Mouse (Mus musculus) 3134 (cell line): ENCODE data around the gene Tmem50b.

Experiments
- DNase-seq: peaks from one replicate; pipeline ENCODE4 v3.0.0-alpha.2; 2011; ENCODE audit warnings: low spot score; ENCODE audit not compliant: insufficient read length; ENCODE audit errors: extremely low read depth

Tmem50b gene

DNA sequence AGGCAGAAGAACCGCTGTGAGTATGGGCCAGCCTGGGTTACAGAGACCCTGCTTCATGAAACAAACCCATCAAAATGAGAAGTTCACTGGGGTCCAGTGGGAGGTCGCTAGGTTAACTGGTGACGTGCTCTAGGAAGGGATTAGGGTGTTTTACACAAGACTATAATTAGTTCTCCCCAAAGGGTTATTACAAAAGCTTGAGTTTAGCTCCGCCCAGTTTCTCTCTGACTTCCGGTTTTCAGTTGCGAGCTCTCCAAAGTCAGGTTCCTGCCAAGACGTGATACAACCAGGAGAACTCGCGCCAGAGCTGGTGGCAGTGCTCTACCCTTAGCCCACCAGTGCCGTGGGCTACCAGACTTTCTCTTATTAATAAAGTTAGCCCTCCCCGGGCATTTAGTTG is 13.6 kb upstream of the Tmem50b start:
- DNase-seq: no peak

- DNase-seq: peak; percentile 27
Observed at GRCm38 (mm10) chr16:91609501-91610245, 12.1 kb upstream of the Tmem50b start.

- DNase-seq: no peak
Observed at GRCm38 (mm10) chr16:91606958-91607357, 9.4 kb upstream of the Tmem50b start.

DNA sequence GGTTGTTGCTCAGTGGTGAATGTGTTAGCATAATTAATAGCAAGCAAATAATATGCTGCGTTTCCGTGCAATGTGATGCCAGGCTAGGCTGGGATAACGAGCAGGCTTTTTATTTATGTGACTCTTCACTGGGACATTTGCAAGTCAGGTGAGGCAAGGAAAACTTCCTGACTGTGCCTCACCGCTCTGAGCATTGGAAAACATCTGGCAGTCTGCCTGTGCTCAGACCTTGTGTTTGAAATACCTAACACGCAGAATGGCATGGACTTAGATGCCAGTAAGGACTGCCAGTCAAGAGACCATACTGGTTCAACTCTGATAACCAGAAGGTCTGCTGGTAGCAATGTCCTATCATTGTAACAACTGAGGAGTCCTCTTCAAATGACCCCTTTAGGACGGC is 7.6 kb upstream of the Tmem50b start:
- DNase-seq: no peak

DNA sequence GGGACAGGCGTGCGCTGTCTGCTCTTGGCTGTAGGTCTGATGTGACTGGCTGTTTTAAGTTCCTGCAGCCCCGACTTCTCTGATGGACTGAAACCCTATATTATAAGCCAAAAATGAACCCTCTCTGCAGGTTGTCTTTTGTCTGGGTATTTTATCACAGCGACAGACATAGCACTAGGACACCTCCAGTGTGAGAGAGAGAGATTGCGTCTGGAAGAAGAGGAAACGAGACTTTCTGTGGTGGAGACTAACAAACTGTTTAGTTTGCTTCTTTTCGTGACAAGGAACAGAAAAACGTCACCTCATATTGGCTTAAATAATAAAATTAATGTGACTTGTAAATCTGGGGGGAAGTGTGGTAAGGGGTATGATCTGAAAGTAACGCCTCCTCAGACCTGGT is 4.1 kb upstream of the Tmem50b start:
- no peak for DNase-seq

DNA sequence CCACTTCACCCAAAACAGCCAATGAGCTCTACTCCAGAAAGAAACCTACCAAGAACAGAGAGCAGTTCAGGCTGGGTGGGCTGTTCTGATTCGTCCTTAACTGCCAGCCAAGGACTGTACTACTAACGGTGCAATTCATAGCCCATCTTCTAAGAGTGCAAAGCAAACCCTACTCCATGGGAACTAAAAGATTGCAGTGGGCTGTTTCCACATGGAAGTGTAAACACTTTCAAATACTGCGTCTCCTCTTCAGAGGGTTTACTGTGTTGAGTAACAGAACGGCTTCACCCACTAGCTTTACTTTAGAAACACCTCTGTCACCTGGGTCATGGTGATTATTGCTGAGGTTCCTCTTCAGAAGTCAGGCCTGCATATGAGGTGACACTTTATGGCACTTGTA is 3.5 kb upstream of the Tmem50b start:
- DNase-seq: no peak

- DNase-seq: no peak
Observed at GRCm38 (mm10) chr16:91599242-91599641, 1.6 kb upstream of the Tmem50b start.

DNA sequence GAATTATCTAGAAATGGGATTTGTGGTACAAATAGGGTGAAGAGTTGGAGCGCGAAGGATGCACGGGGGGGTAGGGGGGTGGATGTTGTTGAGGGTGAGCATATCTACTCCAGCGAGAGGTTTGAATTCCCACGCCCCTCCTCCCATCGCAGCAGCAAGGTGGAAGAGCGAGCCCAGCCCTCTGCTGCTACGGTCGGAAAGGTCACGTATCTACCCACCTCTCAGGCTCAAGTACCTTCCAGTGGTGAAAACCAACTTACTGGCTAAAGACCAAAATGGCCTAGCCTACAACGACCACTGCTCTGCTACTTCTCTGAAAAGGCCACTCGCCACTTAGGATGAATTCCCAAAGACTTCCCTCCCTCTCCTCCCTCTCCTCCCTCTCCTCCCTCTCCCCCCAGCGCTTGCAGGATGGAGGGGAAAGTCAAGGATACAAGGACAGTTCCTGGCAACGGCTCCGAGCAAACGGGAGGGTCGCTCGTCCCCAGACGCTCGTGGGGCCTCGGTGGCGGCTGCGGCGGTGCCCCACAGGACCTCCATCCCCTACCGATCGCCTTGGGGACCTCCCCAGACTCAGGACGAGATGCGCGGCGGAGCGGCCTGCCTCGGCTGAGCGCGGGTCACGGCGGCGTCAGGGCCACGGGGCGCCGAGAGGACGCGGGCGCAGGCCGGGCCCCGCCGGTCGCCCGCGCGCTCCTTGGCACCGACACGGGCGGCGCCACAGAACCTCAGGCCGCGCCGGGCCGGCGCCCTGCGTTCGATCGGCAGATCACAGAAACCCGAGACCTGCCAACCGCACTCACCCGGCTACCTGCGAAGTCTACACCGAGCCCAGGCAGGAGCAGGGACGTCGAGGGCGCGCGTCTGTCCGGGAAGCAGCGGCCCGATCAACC is 575 bp downstream of the Tmem50b start:
- DNase-seq: no peak

- no peak for DNase-seq
Observed at GRCm38 (mm10) chr16:91596397-91596778, 1.2 kb downstream of the Tmem50b start.

GRCm38 (mm10) chr16:91595076-91595475 is 2.5 kb downstream of the Tmem50b start:
- no peak for DNase-seq

GRCm38 (mm10) chr16:91593262-91593661 is 4.3 kb downstream of the Tmem50b start:
- DNase-seq: no peak

DNA sequence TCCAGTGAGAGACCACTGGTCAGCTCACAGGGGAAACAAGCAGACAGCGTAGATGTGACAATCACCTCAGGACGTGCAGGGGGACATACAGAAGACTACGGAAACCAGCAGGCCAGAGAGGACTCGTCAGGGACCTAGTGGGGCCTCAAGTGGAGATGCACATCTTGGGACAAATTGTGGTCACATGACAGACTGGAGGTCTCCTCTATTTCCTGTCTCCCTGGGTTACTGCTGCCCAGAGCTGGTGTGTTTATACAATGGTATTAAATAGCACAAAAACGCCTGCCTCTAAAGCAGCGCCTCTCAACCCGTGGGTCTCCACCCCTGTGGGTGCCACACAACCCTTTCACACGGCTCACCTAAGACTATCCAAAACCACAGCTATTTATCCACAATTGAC is 5.4 kb downstream of the Tmem50b start:
- no peak for DNase-seq

GRCm38 (mm10) chr16:91588703-91589102 is 8.9 kb downstream of the Tmem50b start:
- no peak for DNase-seq

DNA sequence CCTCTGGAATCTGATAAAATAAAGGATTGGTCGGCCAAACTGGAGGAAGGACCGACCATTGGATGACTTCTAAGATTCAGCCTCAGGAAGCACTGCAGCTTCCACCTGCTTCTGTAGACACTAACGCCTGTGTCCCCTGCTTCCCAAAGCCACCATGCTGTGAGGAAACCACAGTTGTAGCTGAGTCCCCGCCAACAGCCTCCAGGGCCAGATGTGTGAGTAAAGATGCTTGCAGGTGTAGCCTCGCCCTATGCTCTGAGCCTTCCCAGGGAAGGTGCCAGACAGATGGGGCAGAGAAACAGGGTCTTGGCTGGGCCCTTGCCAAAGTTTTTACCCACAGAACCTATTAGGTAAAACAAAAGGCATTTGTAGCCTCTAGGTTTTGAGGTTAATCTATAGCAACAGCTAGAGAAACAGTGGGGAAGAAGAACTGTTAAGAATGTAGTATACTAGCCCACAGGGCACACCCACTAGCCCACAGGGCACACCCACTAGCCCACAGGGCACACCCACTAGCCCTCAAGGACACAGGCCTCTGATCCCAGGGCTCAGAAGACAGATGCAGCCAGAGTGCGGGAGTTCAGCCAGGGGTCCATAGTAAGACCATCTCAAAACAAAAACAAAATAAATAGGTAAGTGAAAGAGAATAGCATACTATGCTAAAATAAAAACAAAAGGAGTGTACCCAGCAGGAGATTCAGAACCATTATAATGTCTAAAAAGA is 9.7 kb downstream of the Tmem50b start:
- peak; percentile 50 for DNase-seq

GRCm38 (mm10) chr16:91586244-91586643 is 11.4 kb downstream of the Tmem50b start:
- DNase-seq: no peak

- no peak for DNase-seq
Observed at GRCm38 (mm10) chr16:91585617-91586016, 12.0 kb downstream of the Tmem50b start.

- no peak for DNase-seq
Observed at GRCm38 (mm10) chr16:91582307-91582706, 15.3 kb downstream of the Tmem50b start.

- DNase-seq: no peak
Observed at GRCm38 (mm10) chr16:91578980-91579720, 18.4 kb downstream of the Tmem50b start.

DNA sequence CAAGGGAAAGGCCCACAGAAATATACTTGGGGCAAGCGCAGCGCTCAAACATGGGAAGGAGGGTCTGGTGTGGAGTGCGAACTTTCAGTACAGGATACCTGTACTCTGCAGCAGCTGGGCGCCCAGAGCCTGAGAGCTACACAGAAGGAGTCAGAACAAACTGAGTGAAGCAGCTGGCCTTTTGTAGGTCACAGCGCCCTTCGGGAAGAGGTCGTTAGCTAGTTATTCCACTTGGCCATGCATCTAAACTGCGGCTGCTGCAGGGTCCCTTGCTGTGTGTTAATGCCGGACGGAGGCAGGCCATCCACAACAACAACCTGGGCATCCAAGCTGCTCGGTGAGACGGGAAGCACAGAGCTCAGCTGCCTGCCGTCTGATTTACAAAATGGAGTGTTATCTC is 22.4 kb downstream of the Tmem50b start:
- no peak for DNase-seq

DNA sequence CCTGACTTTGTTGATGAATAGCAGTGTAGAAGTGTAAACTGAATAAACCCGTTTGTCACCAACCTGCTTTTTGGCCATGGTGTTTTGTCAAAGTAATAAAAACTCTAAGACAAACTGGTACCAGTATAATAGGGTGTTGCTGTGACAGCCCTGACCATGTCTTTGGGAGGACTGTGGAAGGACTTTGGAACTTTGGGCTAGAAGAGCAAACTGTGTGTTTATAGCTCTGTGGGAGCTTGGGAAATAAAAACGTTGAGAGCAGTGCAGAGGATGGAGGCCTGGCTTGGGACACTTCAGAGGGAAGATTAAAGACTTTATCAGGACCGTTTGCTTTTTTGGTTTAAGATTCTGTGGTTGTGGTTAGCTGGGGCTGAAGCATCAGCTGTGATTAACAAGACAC is 26.5 kb downstream of the Tmem50b start:
- DNase-seq: no peak

DNA sequence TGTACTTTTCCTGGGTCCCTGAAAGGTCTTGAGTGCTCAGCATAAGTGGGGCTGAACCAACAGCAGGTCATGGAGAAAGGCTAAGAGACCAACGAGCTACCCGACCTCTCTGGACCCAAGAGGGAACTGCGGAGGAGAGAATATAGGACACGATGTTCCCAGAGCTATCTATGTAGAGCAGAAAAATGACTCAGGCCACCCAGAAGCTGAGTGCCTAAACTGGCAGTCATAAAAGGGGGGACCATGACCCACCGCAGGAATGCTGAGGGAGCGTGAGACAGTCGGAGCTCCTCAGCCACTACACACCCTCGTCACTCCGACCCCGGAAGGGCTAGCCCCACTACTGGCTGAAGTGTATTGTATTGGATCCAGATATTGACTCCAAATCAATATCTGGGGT is 28.6 kb downstream of the Tmem50b start:
- DNase-seq: no peak
